Mouse (Mus musculus) naive thymus-derived CD4-positive, alpha-beta T cell, adult 2 months (primary cell): Measurements from ENCODE around the gene 2310002L09Rik.
"Not testable (repeated sequence)": the region's sequence is repeated elsewhere in the genome, so short reads cannot be mapped to it uniquely, and the experiment has no call there.

Source experiments
- DNase-seq: peaks from one replicate; pipeline ENCODE4 v3.0.0-alpha.2; 2011; ENCODE audit warnings: low read depth

The 2310002L09Rik gene

GRCm38 (mm10) chr4:73950375-73950896 lies at the start of gene 2310002L09Rik:
TSS of gene 2310002L09Rik (minus strand) at chr4:73950846.
- no peak for DNase-seq

GRCm38 (mm10) chr4:73980454-73980853 lies 29.8 kb upstream of the 2310002L09Rik start:
- DNase-seq = no peak

- DNase-seq = not testable (repeated sequence)
Observed at GRCm38 (mm10) chr4:73920660-73921059, 30.0 kb downstream of the 2310002L09Rik start, which contains the start of gene Gm11756. TSS of gene Gm11756 (minus strand) at chr4:73920760.

- not testable (repeated sequence) for DNase-seq
Observed at GRCm38 (mm10) chr4:73905853-73906252, 44.8 kb downstream of the 2310002L09Rik start, which contains the start of gene Gm13871. TSS of gene Gm13871 (minus strand) at chr4:73905953.

GRCm38 (mm10) chr4:73891012-73891411 lies 59.6 kb downstream of the 2310002L09Rik start, which contains the start of gene Gm11757:
TSS of gene Gm11757 (minus strand) at chr4:73891112.
- not testable (repeated sequence) for DNase-seq
